15 mouse cellular contexts compared by ENCODE assay signal in genomic region chr2:165303354-165304012, GRCm38 (mm10).
"Had no signal": no experiment of that assay in that cellular context is flagged by ENCODE, and none has a peak within 500 bp of the region (broad histone marks: within the 10 kb centered on the region; RNA-seq: fewer than 3 reads in every experiment).

No protein-coding gene starts in this region.

- H3K27me3 ChIP-seq: limb, embryonic 15.5 days; liver, embryonic 12.5 days; megakaryocyte, embryonic 14.5 days; midbrain, embryonic 15.5 days; neural tube, embryonic 12.5 days had no signal

- H3K4me3 ChIP-seq: left cerebral cortex, adult 2 months; limb, embryonic 15.5 days; liver, embryonic 12.5 days; megakaryocyte, embryonic 14.5 days; midbrain, embryonic 15.5 days; neural tube, embryonic 12.5 days had no signal

- DNase-seq: kidney, postnatal 4 days; lung, embryonic 14.5 days; lung, postnatal 14 days; right cerebral cortex, postnatal 4 days; spleen, adult 18-20 months; thymus, postnatal 36 days had no signal

- H3K4me2 ChIP-seq: limb, embryonic 15.5 days; liver, embryonic 12.5 days; lung, embryonic 14.5 days; midbrain, embryonic 11.5 days; midbrain, embryonic 15.5 days; neural tube, embryonic 12.5 days had no signal

- H3K27ac ChIP-seq: kidney, postnatal 0 days; left cerebral cortex, adult 2 months; limb, embryonic 15.5 days; liver, embryonic 12.5 days; macrophage; midbrain, embryonic 15.5 days; neural tube, embryonic 12.5 days had no signal

- ATAC-seq: liver, embryonic 12.5 days; midbrain, embryonic 15.5 days had no signal

- H3K9ac ChIP-seq: limb, embryonic 15.5 days; liver, embryonic 12.5 days; lung, embryonic 14.5 days; midbrain, embryonic 15.5 days; neural tube, embryonic 12.5 days had no signal

- H3K4me1 ChIP-seq: limb, embryonic 15.5 days; liver, embryonic 12.5 days; midbrain, embryonic 15.5 days; neural tube, embryonic 12.5 days had no signal

- H3K9me3 ChIP-seq: limb, embryonic 15.5 days; liver, embryonic 12.5 days; midbrain, embryonic 15.5 days; neural tube, embryonic 12.5 days had no signal
